ENCODE assay signal across 15 mouse cellular contexts in genomic region chr1:162453030-162453429, GRCm38 (mm10). TPM values are rescaled to one million over a fixed set of nuclear protein-coding genes. Genes with fewer than 3 reads are reported as not detected.
DNase-seq lines count a peak whose midpoint lies in the region; ATAC-seq and TF ChIP-seq lines count a peak whose summit lies in the region.
"Had no signal": no experiment of that assay in that cellular context is flagged by ENCODE, and none has a peak within 500 bp of the region (broad histone marks: within the 10 kb centered on the region; RNA-seq: fewer than 3 reads in every experiment).

No protein-coding gene starts in this region.

- no peaks in the 10 kb centered on the region for H3K36me3 ChIP-seq in kidney, adult 2 months (ENCODE audit: control insufficient read depth, insufficient read depth, low read length)
- no peaks in the 10 kb centered on the region for H3K36me3 ChIP-seq in kidney, embryonic 15.5 days
- H3K36me3 ChIP-seq in kidney, embryonic 16.5 days (ENCODE audit: insufficient read depth, low read length), result no peaks in the 10 kb centered on the region
- H3K36me3 ChIP-seq in kidney, postnatal 0 days (ENCODE audit: insufficient read depth, low read length), result no peaks in the 10 kb centered on the region
- H3K36me3 ChIP-seq: G1E had no signal

- H3K27me3 ChIP-seq in kidney, adult 2 months (replicated peaks; ENCODE audit: control insufficient read depth, insufficient read depth, low read length), result no peaks in the 10 kb centered on the region; the same call in 1 of the 2 replicates
- no peaks in the 10 kb centered on the region for H3K27me3 ChIP-seq in kidney, embryonic 15.5 days
- H3K27me3 ChIP-seq in kidney, embryonic 16.5 days (ENCODE audit: insufficient read depth, low read length), result no peaks in the 10 kb centered on the region
- H3K27me3 ChIP-seq in kidney, postnatal 0 days (ENCODE audit: insufficient read depth, low read length), result no peaks in the 10 kb centered on the region
- H3K27me3 ChIP-seq: CH12.LX, Patski had no signal

- peak overlapping the region; percentile 33 for H3K27ac ChIP-seq in kidney, adult 2 months (ENCODE audit: insufficient read depth, low read depth, low read length)
- peak overlapping the region; percentile 75 for H3K27ac ChIP-seq in kidney, embryonic 15.5 days
- peak overlapping the region; percentile 41 for H3K27ac ChIP-seq in kidney, embryonic 16.5 days (ENCODE audit: low read length)
- H3K27ac ChIP-seq in kidney, postnatal 0 days, result peak overlapping the region; percentile 66; the same call in 1 of the 2 replicates

- TF ChIP-seq CTCF in kidney, adult 2 months (conservative IDR thresholded peaks at IDR 0.05; ENCODE audit: insufficient read depth, insufficient read length, low read depth, low read length), result no peak
- TF ChIP-seq CTCF in kidney, postnatal 0 days (IDR thresholded peaks at IDR 0.05; ENCODE audit: low read depth), result no peak

- H3K9ac ChIP-seq in kidney, embryonic 15.5 days, result no peak overlapping the region
- no peak overlapping the region for H3K9ac ChIP-seq in kidney, embryonic 16.5 days (replicated peaks; ENCODE audit: low read length)
- H3K9ac ChIP-seq in kidney, postnatal 0 days (ENCODE audit: low read depth, low read length), result no peak overlapping the region

- 50% methylated on average over 6 of the region's 6 CpGs for WGBS in kidney, adult 2 months
- WGBS in kidney, embryonic 15.5 days, result 62% methylated on average over 6 of the region's 6 CpGs
- WGBS in kidney, embryonic 16.5 days, result 61% methylated on average over 6 of the region's 6 CpGs
- WGBS in kidney, postnatal 0 days, result 59% methylated on average over 6 of the region's 6 CpGs

- H3K4me2 ChIP-seq in kidney, embryonic 15.5 days, result no peak overlapping the region
- H3K4me2 ChIP-seq in kidney, embryonic 16.5 days (replicated peaks; ENCODE audit: low read depth, low read length), result no peak overlapping the region
- no peak overlapping the region for H3K4me2 ChIP-seq in kidney, postnatal 0 days (ENCODE audit: low read length)

- no peaks in the 10 kb centered on the region for H3K9me3 ChIP-seq in kidney, embryonic 15.5 days (replicated peaks)
- no peaks in the 10 kb centered on the region for H3K9me3 ChIP-seq in kidney, embryonic 16.5 days (ENCODE audit: low read length)
- no peaks in the 10 kb centered on the region for H3K9me3 ChIP-seq in kidney, postnatal 0 days (replicated peaks; ENCODE audit: low read length)
- H3K9me3 ChIP-seq: G1E had no signal

- ATAC-seq in kidney, embryonic 15.5 days (replicated peaks; ENCODE audit: low FRiP score), result peak; percentile 50
- ATAC-seq in kidney, embryonic 16.5 days (ENCODE audit: low FRiP score, low TSS enrichment), result peak; percentile 62
- no peak for ATAC-seq in kidney, postnatal 0 days (replicated peaks; ENCODE audit: low FRiP score, low read depth)
- ATAC-seq: activated CD4-positive, CD25-positive, alpha-beta regulatory T cell, adult 4 months; CD4-positive, CD25-positive, alpha-beta regulatory T cell, adult 4 months had no signal

- no peak overlapping the region for H3K4me3 ChIP-seq in kidney, adult 2 months (ENCODE audit: insufficient read depth, low read depth, low read length)
- no peak overlapping the region for H3K4me3 ChIP-seq in kidney, embryonic 15.5 days (replicated peaks)
- H3K4me3 ChIP-seq in kidney, embryonic 16.5 days (ENCODE audit: low read length), result no peak overlapping the region
- no peak overlapping the region for H3K4me3 ChIP-seq in kidney, postnatal 0 days (replicated peaks; ENCODE audit: low read depth, low read length)

- TF ChIP-seq POLR2A in kidney, adult 2 months (IDR thresholded peaks at IDR 0.05; ENCODE audit: low read depth, low read length), result no peak

- no peak for DNase-seq in kidney, adult 2 months
- no peak for DNase-seq in kidney, postnatal 10 days
- no peak for DNase-seq in kidney, adult 8-10 months
- no peak for DNase-seq in kidney, postnatal 36 days
- no peak for DNase-seq in kidney, postnatal 0 days (ENCODE audit: low spot score)
- no peak for DNase-seq in kidney, postnatal 25 days
- DNase-seq: adrenal gland, postnatal 25 days; B cell, adult 2 months had no signal

- H3K4me1 ChIP-seq in kidney, adult 2 months (ENCODE audit: control insufficient read depth, insufficient read depth, low read length), result peaks cover 2% of the 10 kb centered on the region
- H3K4me1 ChIP-seq in kidney, embryonic 15.5 days, result peaks cover 13% of the 10 kb centered on the region
- peaks cover 13% of the 10 kb centered on the region; the same call in 1 of the 2 replicates for H3K4me1 ChIP-seq in kidney, embryonic 16.5 days (ENCODE audit: insufficient read depth, low read length)
- peaks cover 4% of the 10 kb centered on the region; the same call in 1 of the 2 replicates for H3K4me1 ChIP-seq in kidney, postnatal 0 days (replicated peaks; ENCODE audit: insufficient read depth, low read length)

RNA-seq across cellular contexts. Expression of gene Dnm3, which starts 24.8 kb away (rescaled TPM):
- polyA plus RNA-seq in kidney, adult 2 months (2012; rRNA removed), result 6.5 and 8.2 TPM in 2 replicates
- 7.3 and 7.6 TPM in 2 replicates for polyA plus RNA-seq in kidney, embryonic 15.5 days (2015; fragmentation: Nextera tagmentation; extraction: Ambion mirVana)
- polyA plus RNA-seq in kidney, embryonic 16.5 days (2015; fragmentation: Nextera tagmentation; extraction: Ambion mirVana), result 6.8 and 8.9 TPM in 2 replicates
- 8.3 and 9.6 TPM in 2 replicates for polyA plus RNA-seq in kidney, postnatal 0 days (2015; fragmentation: Nextera tagmentation; extraction: Ambion mirVana)
